Mouse (Mus musculus) layer of hippocampus, adult 11-12 months (tissue): ENCODE measurements at regions not wholly inside any gene's neighbourhood (a gene's known extent, or its start where the extent isn't known, plus 50 kb on each side); places are given as distances from the start of the nearest gene placed in this dataset.
"Not testable (repeated sequence)": the region's sequence is repeated elsewhere in the genome, so short reads cannot be mapped to it uniquely, and the experiment has no call there.

Experiments used
- DNase-seq: peaks from one replicate; pipeline ENCODE4 v3.0.0; 2022; ENCODE audit warnings: low spot score

GRCm38 (mm10) chr10:104592009-104592603 is 398.3 kb downstream of the Gm4340 start:
- no peak for DNase-seq

- peak; percentile 4 for DNase-seq
Observed at GRCm38 (mm10) chr10:104595920-104596319, 402.1 kb downstream of the Gm4340 start.

DNA sequence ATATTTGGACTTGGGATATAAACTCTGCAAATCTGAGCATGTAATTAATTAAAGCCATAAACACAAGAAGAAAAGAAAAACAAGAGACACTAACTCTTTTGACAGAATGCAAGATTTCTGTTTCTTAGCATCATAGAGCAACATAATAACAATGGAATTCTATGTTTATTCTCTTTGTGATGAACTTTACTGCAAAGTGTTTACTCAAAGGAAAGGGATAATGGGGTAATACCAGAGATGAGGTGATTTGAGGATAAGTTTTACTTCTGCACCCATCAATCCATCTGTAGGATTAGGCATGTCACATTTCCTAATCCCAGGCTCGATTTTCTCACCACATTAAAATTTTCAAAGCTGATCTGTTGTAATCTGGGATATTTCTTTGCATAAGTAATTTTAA is 433.8 kb downstream of the Gm4340 start:
- DNase-seq, result no peak

DNA sequence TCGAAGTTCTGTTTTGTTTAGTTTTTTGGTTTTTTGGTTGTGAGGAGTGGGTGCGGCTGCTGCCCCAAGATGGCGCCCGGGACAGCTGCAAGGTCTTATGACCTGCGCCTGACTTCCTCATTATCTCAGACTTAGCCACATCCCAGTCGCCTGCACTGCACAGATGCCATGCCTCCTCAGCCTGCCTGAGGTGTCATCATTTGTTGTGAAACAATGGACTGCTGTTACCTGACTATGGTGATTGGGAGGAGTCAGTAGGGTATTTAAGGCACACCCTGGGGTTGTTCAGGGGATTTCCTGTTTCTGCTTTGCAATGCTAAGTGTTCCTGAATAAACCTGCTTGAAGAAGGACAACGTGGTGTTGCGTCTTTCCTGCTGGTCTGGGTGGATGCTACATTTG is 457.2 kb downstream of the Gm4340 start:
- no peak for DNase-seq

DNA sequence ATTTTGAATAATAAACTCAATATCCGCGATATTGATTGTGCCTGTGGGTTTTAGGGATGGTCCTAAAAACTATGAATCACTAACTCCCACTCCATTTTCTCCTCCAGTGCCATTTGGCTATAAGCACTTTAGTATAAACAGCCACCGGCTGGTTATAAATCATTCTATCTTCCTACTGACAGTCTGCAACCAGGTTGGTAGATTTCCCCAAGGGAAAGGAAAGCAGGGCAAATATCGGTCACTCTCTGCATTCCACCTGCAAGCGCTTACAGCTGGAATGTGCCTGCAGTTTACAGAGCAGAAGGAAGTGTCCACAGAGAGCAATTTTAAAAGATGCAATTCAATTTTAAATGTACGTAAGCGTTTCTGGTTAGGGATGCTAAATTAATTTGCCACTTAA is 466.5 kb downstream of the Gm4340 start:
- no peak for DNase-seq

DNA sequence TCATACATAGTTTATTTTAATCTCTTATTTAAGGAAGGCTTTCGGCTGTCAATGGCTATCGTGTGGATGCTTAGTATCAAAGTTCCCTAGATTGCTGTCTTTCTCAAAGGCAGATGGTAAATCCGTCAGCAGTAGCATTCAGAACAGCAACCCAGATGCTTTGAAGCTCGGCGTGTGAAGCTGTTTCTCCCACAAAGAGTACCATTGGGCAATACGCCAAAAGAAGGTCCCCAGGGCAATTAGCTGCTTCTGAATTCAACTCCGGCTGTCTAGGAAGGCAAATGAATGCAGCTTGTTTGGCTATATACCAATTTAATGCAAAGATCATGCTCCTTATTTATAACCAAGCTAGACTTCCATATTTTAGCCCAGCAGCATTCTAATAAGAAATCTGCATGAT is 467.8 kb downstream of the Gm4340 start:
- DNase-seq, result peak; percentile 5

GRCm38 (mm10) chr10:104668286-104668685 is 474.4 kb downstream of the Gm4340 start:
- DNase-seq, result no peak

DNA sequence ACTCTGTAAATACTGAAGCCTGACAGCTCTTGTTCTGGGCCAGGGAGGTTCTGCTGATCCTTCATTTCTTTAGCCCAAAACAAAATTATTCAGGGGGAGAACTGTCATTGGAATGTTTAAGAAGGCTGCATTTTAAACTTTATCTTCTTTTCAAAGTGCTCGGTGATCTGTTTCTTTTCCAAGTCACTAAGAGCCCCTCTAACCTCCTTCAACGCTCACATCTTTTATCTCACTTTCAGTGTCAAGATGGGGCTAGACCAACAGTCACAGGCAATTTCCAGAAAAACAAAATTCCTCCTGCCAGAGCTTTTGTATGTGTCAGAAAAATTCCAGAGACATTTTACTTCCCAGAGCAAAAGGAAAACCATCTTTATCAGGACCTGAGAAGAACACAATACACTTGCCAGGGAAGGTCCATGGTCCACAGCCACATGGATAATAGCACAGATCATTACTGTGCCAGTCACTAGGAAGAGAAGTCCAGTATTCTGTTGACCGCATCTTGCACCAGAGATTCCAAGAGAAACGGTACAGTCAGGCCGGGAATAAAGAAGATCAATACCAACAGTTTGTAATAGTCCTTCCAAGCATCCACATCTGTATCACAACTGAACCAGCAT is 491.0 kb downstream of the Gm4340 start:
- no peak for DNase-seq

- no peak for DNase-seq
Observed at GRCm38 (mm10) chr10:104685857-104686256, 492.0 kb downstream of the Gm4340 start.

GRCm38 (mm10) chr10:104686669-104687068 is 492.8 kb downstream of the Gm4340 start:
- no peak for DNase-seq

DNA sequence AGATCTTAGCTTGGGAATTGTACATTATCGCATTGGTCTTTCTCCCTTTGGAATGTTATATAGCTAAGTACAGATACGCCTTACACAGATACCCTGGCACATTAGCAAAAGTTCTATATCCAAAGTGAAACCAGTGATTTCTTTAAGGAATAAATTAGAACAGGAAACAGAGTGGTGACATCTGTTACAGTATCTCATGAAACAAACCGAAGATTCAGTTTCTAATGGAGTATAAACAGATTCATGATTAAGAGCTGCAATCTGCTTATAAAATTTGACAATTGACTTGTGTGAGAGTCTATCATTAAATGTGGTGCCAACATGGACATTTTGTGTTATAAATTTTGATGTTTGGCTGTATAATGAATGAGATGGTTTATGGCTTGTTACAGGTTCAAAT is 501.1 kb downstream of the Gm4340 start:
- DNase-seq, result no peak

DNA sequence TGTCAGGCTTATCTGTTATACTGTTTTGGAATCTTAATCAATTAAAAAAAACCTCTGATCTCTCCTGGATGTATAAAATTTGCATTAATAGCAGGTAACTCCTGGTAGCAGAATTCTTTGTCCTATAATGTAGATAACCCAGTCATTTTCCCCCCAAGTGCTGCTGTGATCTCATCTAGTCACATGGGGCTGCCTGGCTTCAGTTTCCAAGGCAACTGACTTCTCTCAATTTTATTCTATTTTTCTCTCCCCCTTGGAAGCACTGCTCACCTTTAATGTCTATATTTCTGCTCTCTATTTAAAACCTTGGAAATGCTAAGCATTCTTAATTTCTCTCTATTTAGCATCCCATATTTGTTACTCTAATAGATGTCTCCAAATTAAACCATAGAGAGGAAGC is 515.1 kb downstream of the Gm4340 start:
- DNase-seq, result no peak

DNA sequence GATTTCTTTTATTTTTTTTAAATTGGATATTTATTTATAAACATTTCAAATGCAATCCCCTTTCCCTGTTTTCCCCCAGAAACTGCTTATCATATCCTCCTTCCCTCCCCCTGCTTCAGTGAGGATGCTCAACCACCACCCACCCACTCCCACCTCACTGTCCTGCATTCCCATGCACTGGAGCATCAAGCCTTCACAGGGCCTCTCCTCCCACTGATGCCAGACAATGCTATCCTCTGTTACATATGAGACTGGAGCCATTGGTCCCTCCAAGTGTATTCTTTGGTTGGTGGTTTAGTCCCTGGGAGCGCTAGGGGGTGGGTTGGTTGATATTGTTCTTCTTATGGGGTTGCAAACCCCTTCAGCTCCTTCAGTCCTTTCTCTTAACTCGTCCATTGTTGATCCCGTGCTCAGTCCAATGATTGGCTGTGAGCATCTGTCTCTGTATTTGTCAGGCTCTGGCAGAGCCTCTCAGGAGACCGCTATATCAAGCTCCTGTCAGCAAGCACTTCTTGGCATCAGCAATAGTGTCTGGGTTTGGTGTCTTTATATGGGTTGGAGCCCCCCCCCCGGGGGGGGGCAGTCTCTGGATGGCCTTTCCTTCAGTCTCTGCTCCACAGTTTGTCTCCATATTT is 519.6 kb downstream of the Gm4340 start:
- DNase-seq, result not testable (repeated sequence)
